Mouse (Mus musculus): ENCODE results near the gene Gm14295. TPM values are rescaled to one million over a fixed set of nuclear protein-coding genes. Genes with fewer than 3 reads are reported as not detected.

The Gm14295 gene
- total RNA-seq (2023): under 1 TPM in 1 of 2 experiments, not detected in 1; 0.92 TPM

DNA sequence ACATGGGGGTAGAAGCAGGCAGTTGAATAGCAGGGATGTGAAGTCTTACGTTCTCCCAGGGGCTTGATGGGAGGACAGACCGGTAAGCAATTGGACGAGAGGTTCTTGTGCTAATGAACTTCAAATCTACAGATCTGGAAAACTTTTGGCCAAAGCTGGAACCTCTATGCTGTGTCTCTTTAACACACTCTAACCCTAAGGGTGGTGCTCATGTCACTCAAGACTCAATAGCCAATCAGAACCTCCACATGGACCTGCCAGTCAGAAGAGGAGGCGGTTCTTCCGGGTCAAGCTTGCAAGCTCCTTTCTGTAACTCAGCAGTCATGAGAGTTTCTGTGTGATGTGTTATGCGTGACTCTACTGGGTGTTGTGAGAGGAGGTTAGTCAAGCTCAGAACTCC lies at the start of gene Gm14295:
Gm14295 (plus strand) TSS at position 301 of the 400 bp plus-strand sequence.

DNA sequence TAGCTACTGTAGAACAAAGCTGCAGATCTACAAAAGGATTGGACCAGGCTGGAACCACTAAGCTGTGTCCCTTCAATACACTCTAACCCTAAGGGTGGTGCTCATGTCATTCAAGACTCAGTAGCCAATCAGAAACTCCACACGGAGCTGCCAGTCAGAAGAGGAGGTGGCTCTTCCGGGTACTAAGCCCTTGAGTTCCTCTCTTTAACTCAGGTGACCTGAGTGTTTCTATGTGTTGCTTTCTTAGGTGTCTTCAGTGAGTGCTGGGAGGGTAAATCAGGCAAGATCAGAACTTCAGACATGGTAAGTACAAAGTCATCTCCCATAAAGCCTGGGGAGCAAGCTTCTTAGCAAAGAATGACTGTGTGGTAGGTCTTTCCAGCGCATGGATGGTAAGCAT lies 32.4 kb downstream of the Gm14295 start, which contains the start of gene Gm14408:
Gm14408 (plus strand) TSS at position 301 of the 400 bp plus-strand sequence.

Other genes with a start within 250 kb of the Gm14295 start
- gene Gm14308, start 162.3 kb upstream of the Gm14295 start, total RNA-seq (2023): 1 to 10 TPM; 2.1 to 5.1 TPM
- gene Zfp973, start 128.1 kb upstream of the Gm14295 start, total RNA-seq (2023): 1 to 10 TPM; 2.2 to 3.9 TPM
- 1 to 10 TPM; 2.1 to 2.5 TPM for gene Gm14305, start 90.3 kb upstream of the Gm14295 start, total RNA-seq (2023)
- gene Gm14408, start 32.5 kb downstream of the Gm14295 start, total RNA-seq (2023): not detected
- 1 to 10 TPM in 1 of 2 experiments, under 1 TPM in 1; 0.73 to 1.2 TPM for gene Gm14296, start 129.2 kb downstream of the Gm14295 start, total RNA-seq (2023)
- gene Gm14419, start 202.3 kb downstream of the Gm14295 start, total RNA-seq (2023): 1 to 10 TPM; 2.4 to 3.5 TPM

Measured in monocyte, adult 59 days (primary cell).